Mouse (Mus musculus) cortical plate, adult 2 months (tissue): ENCODE data around the gene Paqr5. TPM values are rescaled to one million over a fixed set of nuclear protein-coding genes. Genes with fewer than 3 reads are reported as not detected.

Experiments
- H3K27ac ChIP-seq: fragments of 200-500 bp; 2 replicates; pipeline ENCODE4 v1.5.1; 2012; ENCODE audit warnings: low read length, control low read depth, inconsistent platforms; ENCODE audit not compliant: insufficient read depth
- H3K4me1 ChIP-seq: fragments of 200-500 bp; 2 replicates; pipeline ENCODE4 v1.6.1; 2011; ENCODE audit warnings: low read length; ENCODE audit not compliant: control insufficient read depth, insufficient read depth
- H3K4me3 ChIP-seq: fragments of 200-500 bp; 2 replicates; pipeline ENCODE4 v1.5.1; 2011; ENCODE audit warnings: mild to moderate bottlenecking, low read length, control low read depth; ENCODE audit not compliant: insufficient read depth
- CTCF ChIP-seq: fragments of 200-500 bp; IDR thresholded peaks from 2 replicates; pipeline ENCODE4 v1.5.1; 2011; ENCODE audit warnings: mild to moderate bottlenecking, control low read depth, low read length; ENCODE audit not compliant: insufficient read depth; ENCODE audit errors: extremely low read depth
- POLR2A ChIP-seq: fragments of 200-500 bp; IDR thresholded peaks from 2 replicates; pipeline ENCODE4 v1.6.1; 2011; ENCODE audit warnings: mild to moderate bottlenecking, low read length, control low read depth; ENCODE audit not compliant: insufficient read depth; ENCODE audit errors: extremely low read depth
- polyA plus RNA-seq: library from polyadenylated mRNA; depleted of rRNA; stranded (reverse); fragments of >200 nt; gene quantifications from 2 replicates; pipeline ENCODE4 v1.2.3, GENCODE M21; 2012

Gene Paqr5
- polyA plus RNA-seq, 1 experiment = 5.5 TPM

DNA sequence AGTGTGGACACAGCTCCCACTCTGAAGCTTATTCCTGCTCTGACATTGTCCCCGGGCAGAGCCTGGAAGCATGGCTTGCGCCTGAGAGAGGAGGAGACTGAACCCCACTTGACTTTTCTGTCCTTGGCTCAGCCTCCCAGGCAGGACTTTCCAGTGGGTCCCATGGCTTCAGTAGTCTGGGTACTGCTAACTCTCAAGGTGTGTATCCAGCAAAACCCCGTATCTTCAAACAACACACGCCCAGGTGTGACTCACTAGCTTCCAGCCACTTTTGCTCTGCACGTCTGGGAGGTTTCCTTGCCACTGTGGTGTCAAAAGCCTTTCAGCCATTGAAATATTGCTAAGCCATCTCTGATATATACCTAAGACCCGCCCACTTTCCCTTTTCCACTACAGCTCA, 9.3 kb downstream of the Paqr5 start:
- no peak for TF ChIP-seq CTCF
- TF ChIP-seq POLR2A = no peak
- H3K4me3 ChIP-seq = no peak overlapping the region
- peak overlapping the region; percentile 60 for H3K27ac ChIP-seq
- H3K4me1 ChIP-seq = no peaks in the 10 kb centered on the region

DNA sequence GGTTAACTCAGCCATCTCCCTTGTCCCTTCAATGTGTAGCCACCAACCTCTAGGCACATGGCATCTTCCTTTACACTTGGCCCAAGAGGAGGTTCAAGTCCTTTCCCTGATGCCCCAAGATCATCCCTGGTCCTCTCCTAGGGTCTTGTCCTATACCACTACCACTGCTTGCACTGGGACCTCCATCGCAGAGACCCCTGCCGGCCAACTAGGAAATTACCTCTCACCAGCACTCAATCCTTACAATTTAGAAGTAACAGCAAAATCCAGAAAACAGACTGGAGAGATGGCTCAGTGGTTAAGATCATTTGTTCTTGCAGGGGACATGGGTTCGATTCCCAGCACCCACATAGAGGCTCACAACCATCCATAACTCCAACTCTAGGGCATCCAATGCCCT, 11.2 kb downstream of the Paqr5 start:
- no peak overlapping the region for H3K27ac ChIP-seq

DNA sequence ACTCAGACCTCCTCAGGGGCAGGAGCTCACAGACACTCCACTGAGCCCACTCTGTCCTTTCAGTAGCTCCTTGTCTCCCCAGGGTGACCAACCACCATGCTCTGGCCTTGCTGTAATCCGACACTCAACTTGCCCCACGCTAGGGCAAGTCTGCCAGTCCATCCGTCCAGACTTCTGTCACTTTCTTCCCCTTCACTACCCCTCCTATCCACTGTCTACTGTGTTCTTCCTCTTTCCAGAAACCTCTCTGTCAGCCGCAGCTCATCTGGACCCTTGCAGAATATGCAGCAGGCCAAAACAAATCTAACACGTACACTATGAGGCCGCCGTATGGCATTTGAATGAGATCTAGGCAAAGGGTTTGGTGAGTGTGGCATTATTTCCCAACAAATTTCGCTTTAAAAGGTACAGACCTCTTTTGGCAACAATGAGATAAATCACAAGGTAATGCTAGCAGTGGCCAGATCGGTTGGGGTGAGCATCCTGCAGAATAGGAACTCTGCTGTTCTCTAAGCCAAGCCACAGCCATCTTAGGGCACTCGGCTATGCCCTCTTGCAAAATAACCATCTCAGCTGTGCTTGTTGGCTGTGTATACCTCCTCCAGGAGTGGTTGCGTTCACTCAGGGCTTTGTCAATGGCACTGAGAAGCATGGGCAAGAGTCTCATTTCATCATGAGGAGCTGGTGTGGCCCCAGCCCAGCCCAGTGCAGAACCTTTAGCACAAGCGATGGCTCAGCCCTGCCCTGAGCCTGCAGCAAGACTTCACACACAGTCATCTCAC, 13.1 kb downstream of the Paqr5 start:
- no peak for TF ChIP-seq POLR2A
- no peak for TF ChIP-seq CTCF
- no peak overlapping the region for H3K4me3 ChIP-seq
- H3K27ac ChIP-seq = no peak overlapping the region
- no peaks in the 10 kb centered on the region for H3K4me1 ChIP-seq

More for the DNA sequence above, 11.2 kb downstream of the Paqr5 start:
- Histone ChIP-seq H3K4me3 (no peak overlapping the region), H3K4me1 (no peaks in the 10 kb centered on the region)
- TF ChIP-seq CTCF = no peak
- no peak for TF ChIP-seq POLR2A

DNA sequence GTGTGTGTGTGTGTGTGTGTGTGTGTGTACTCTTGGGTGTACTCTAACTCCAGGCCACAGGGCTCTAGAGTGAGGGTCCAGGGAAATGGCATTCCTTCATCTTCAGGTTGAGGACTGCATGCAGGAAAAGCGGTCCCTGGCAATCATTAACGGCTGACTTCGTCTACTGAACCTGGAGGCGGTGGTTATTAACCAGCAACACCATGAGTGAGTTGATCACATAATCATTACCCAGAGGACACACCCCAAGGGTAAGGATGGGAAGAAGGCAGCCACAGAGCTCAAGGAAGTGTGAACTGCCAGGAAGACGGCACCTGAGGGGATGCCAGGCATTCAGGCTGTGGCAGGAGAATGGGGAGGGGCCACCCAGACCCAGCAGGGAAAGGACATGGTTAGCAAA, 18.3 kb downstream of the Paqr5 start:
- no peak for TF ChIP-seq POLR2A
- no peak for TF ChIP-seq CTCF

DNA sequence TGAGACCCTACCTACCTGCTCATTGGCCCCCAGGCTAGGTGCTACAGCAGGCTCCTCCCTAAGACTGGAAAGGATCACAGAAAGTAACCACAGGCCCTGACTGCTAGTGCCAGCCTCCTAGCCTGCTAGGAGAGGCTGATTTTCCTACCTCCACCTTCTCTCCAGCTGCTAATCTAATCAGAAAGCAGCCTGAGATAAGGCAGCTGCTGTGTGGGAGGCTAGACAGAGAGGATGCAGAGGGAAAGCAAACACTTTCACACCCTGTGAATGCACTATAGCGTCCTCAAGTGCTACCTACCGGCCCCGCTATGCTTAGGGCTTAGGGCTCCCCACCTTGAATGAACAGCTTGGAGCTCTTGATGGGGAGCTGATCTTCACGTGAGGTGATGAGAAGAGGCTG, 19.6 kb downstream of the Paqr5 start:
- 0 out of 2 replicates have a peak, but pooled peaks cover 1% of the 10 kb centered on the region for H3K4me1 ChIP-seq
- no peak overlapping the region for H3K27ac ChIP-seq
- TF ChIP-seq POLR2A = no peak
- no peak for TF ChIP-seq CTCF
- no peak overlapping the region for H3K4me3 ChIP-seq

More for the DNA sequence above, 18.3 kb downstream of the Paqr5 start:
- H3K4me1 ChIP-seq = 0 out of 2 replicates have a peak, but pooled peaks cover 1% of the 10 kb centered on the region
- no peak overlapping the region for H3K27ac ChIP-seq
- H3K4me3 ChIP-seq = no peak overlapping the region

DNA sequence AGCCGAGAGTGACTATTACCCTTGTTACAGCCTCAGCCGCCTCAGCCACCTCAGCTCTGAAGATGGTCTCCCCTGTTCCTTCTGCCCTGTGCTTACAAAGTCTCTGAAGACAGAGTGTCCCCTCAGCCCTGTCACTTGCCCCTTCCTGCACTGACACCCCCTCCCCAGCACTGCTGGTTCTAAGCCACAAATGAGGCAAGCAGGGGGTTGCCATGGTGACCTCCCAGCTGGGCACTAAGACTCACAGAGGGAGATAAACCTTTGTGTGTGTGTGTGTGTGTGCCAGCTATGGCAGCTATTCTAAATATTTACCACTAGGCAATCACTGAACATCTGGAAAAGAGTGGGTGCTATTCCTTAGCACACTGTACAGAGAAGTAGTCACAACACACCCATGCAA, 23.0 kb downstream of the Paqr5 start:
- Histone ChIP-seq H3K27ac (no peak overlapping the region), H3K4me1 (0 out of 2 replicates have a peak, but pooled peaks cover 1% of the 10 kb centered on the region), H3K4me3 (no peak overlapping the region)
- TF ChIP-seq POLR2A (no peak), CTCF (no peak)

DNA sequence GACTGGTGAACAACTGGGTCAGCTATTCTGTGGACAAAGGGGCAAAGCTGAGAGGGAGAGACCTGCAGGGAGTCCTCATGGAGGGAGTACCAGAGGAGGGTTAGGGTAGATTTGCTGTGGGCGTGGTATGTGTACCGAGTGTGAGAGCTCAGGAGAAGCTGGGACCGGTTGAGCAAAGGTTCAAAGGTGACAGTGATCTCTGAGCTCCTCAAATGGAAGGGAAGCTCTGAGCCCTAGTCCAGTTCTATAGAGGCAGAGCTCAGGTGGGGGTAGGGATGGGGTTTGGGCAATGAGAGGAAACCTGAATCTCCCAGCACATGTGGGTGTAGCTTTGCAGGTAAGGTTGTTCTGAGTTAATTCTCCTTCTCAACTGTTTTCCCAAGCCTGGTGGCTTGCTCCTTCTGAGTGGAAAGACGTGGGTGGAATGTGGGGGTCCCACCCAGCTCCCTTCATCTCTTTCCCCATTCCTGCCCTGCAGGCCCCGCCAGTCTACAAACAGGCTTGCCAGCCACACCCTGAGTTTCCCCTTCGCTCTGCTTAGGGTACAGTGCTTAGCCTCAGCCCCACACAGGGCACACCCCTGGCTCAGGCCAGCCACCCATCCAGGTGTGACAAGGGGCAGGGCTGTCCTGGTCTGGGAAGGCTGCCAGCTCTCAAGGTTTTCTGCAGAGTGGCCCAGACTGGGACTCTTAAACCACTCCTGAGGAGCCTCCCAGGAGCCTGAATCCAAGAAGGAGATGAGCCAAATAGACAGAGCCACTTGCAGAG, 26.8 kb downstream of the Paqr5 start:
- Histone ChIP-seq H3K27ac (no peak overlapping the region), H3K4me3 (no peak overlapping the region), H3K4me1 (0 out of 2 replicates have a peak, but pooled peaks cover 1% of the 10 kb centered on the region)
- TF ChIP-seq POLR2A (no peak), CTCF (no peak)

DNA sequence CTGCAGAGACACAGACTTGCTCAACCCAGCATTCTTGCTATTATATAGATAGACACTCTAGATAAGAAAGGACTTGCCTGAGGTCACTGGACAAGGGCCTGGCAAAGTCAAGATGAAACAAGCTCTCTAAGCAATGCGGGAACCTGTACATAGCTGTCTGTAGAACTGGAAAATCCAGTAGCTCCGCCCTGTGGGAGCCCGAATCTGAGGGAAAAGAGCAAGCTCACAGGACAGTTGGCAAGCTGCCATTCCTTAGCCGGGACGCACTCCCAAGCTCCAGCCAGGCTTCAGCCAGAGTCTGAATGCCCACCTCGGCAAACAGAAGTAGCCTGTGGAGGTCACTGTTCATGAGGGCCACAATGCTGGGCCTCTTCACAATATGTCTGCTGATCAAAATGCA, 28.8 kb downstream of the Paqr5 start:
- no peak overlapping the region for H3K27ac ChIP-seq
- no peak overlapping the region for H3K4me3 ChIP-seq
- TF ChIP-seq POLR2A = no peak
- TF ChIP-seq CTCF = no peak

DNA sequence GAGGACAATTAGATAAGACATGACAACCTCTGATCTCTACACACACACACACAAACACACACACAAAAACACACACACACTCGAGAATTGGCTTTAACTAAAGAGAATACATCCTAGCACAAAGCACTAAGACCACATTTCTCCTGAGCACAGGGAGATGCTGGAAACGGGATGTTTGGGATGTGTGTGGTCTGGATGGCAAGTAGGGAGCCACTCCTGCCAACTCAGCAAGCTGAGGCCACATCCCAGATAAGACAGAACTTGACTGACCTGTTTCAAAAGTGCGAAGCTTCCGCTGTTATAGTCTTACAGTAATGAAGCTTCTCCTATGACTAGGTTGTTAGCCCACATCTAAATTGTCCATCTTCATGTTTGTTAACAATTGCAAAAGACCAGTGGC, 35.5 kb downstream of the Paqr5 start:
- TF ChIP-seq POLR2A = no peak
- TF ChIP-seq CTCF = no peak
- H3K27ac ChIP-seq = no peak overlapping the region
- H3K4me3 ChIP-seq = no peak overlapping the region
- no peaks in the 10 kb centered on the region for H3K4me1 ChIP-seq

More for the DNA sequence above, 28.8 kb downstream of the Paqr5 start:
- H3K4me1 ChIP-seq = no peaks in the 10 kb centered on the region
